Mouse (Mus musculus) layer of hippocampus, postnatal 14 days (tissue): ENCODE data around the gene Slc39a1. TPM values are rescaled to one million over a fixed set of nuclear protein-coding genes. Genes with fewer than 3 reads are reported as not detected.

Experiments used
- DNase-seq, 2 experiments: peaks; one replicate each; pipeline ENCODE4 v3.0.0; 2021 to 2022; ENCODE audit warnings: low spot score in 2 of 2, mixed read lengths in 1 of 2
- long read RNA-seq, 2 experiments: library from polyadenylated mRNA; stranded (forward); transcript quantifications; one replicate each; pipeline ENCODE4 v2.0.0; 2021
- total RNA-seq, 2 experiments: library from RNA; stranded (reverse); gene quantifications; 2 replicates each; pipeline ENCODE4 v1.2.3; 2021

Slc39a1 gene
- 10 to 100 TPM; 48.8 to 53.3 TPM for total RNA-seq
- long read RNA-seq, experiment 1, transcript Slc39a1-201 (4 exons, 2,364 nt) = major isoform, 30 of 33 reads
- long read RNA-seq, experiment 1, partial matches to known transcripts = 0 of 33 reads
- long read RNA-seq, experiment 1, other reads (novel, unspliced or antisense) = 3 of 33 reads
- long read RNA-seq, experiment 2, transcript Slc39a1-201 (4 exons, 2,364 nt) = major isoform, 16 of 19 reads
- long read RNA-seq, experiment 2, partial matches to known transcripts = 0 of 19 reads
- long read RNA-seq, experiment 2, other reads (novel, unspliced or antisense) = 3 of 19 reads

- peak; percentile 89 to 96 for DNase-seq
These were observed at the start of gene Slc39a1 for GRCm38 (mm10) chr3:90247960-90248745. TSS of gene Slc39a1 (plus strand) at chr3:90248172.

GRCm38 (mm10) chr3:90202884-90203283 lies 45.1 kb upstream of the Slc39a1 start:
- no peak for DNase-seq

GRCm38 (mm10) chr3:90203619-90204018 lies 44.4 kb upstream of the Slc39a1 start:
- DNase-seq = no peak

- no peak for DNase-seq
These were observed 43.4 kb upstream of the Slc39a1 start for GRCm38 (mm10) chr3:90204582-90204981.

- no peak for DNase-seq
These were observed 39.3 kb upstream of the Slc39a1 start for GRCm38 (mm10) chr3:90208662-90209061.

GRCm38 (mm10) chr3:90209908-90210566 lies 37.9 kb upstream of the Slc39a1 start:
- no peak for DNase-seq

- no peak for DNase-seq
These were observed 36.2 kb upstream of the Slc39a1 start for GRCm38 (mm10) chr3:90211475-90212398.

- no peak for DNase-seq
These were observed 35.2 kb upstream of the Slc39a1 start for GRCm38 (mm10) chr3:90212723-90213122.

GRCm38 (mm10) chr3:90213377-90213866 lies 34.5 kb upstream of the Slc39a1 start, which contains the start of the genes Rps27 and Rab13:
TSS of gene Rps27 (minus strand) at chr3:90213651.
TSS of gene Rab13 (plus strand) at chr3:90213695.
- peak; percentile 93 to 96 for DNase-seq

GRCm38 (mm10) chr3:90213956-90214684 lies 33.9 kb upstream of the Slc39a1 start:
- DNase-seq = no peak

GRCm38 (mm10) chr3:90215825-90216380 lies 32.1 kb upstream of the Slc39a1 start:
- no peak for DNase-seq

- peak; percentile 36 to 74 for DNase-seq
These were observed 27.9 kb upstream of the Slc39a1 start for GRCm38 (mm10) chr3:90220088-90220487.

GRCm38 (mm10) chr3:90220531-90220951 lies 27.4 kb upstream of the Slc39a1 start:
- peak; percentile 21 to 56 for DNase-seq

GRCm38 (mm10) chr3:90221123-90221522 lies 26.8 kb upstream of the Slc39a1 start:
- no peak for DNase-seq

GRCm38 (mm10) chr3:90222455-90222854 lies 25.5 kb upstream of the Slc39a1 start:
- no peak for DNase-seq

- no peak for DNase-seq
These were observed 25.0 kb upstream of the Slc39a1 start for GRCm38 (mm10) chr3:90222941-90223340.

- DNase-seq = no peak
These were observed 23.6 kb upstream of the Slc39a1 start for GRCm38 (mm10) chr3:90224331-90224730.

- no peak for DNase-seq
These were observed 16.9 kb upstream of the Slc39a1 start for GRCm38 (mm10) chr3:90231075-90231474.
